Mouse (Mus musculus): ENCODE measurements at regions not wholly inside any gene's neighbourhood (a gene's known extent, or its start where the extent isn't known, plus 50 kb on each side); places are given as distances from the start of the nearest gene placed in this dataset.
A peak's percentile ranks its signal among the peaks of the same experiment; 100 is the strongest.

DNA sequence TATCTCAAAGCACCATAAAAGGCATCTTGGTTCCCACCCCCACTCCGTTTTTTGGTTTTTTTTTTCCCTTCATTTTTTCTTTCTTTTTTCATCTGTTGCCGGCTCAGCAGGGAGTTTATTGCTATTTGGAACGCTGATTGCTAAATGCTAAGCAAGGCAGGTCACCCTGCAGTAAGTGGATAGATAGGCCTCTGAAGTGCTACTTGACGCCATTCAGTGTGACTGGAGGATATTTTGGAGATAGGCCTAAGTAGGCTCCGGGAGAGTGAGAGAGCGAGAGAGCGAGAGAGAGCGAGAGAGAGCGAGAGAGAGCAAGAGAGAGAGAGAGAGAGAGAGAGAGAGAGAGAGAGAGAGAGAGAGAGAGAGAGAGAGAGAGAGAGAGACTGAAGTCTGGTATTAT is 90.3 kb upstream of the Lsm14a start:
- Histone ChIP-seq H3K4me3 (replicated peaks; ENCODE audit: control insufficient read depth, low read depth, low read length) (no peak overlapping the region), H3K4me1 (ENCODE audit: control insufficient read depth, insufficient read depth, low read length) (no peaks in the 10 kb centered on the region; the same call in 1 of the 2 replicates), H3K27ac (ENCODE audit: control insufficient read depth, insufficient read depth, low read depth, low read length, poor library complexity) (no peak overlapping the region)
- 80% methylated on average over 9 of the region's 9 CpGs for WGBS
- TF ChIP-seq POLR2A (IDR thresholded peaks at IDR 0.05; ENCODE audit: borderline replicate concordance, control insufficient read depth, low read depth, low read length) (no peak), CTCF (IDR thresholded peaks at IDR 0.05; ENCODE audit: control insufficient read depth, insufficient read depth, low read length) (no peak)

DNA sequence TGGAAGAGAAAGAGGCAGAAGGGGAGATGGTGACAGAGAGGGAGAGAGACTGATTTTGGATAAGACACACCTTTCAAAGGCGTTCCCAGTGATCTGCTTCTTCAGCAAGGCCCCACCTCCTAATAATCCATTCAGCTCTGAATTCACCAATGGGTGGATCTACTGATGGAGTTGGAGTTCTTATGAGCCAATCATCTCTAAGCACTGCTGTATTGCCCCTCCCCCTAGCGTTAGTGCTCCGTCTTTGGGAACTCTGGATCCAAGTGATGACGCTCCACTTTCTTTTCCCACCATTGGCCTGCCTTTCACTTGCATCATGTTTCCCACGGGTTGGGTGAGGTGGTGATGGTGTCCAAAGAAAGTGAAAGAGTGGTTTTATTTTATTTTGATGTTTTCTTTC is 87.7 kb upstream of the Lsm14a start:
- WGBS: 72% methylated on average over 5 of the region's 5 CpGs
- TF ChIP-seq CTCF (IDR thresholded peaks at IDR 0.05; ENCODE audit: control insufficient read depth, insufficient read depth, low read length) (no peak), POLR2A (IDR thresholded peaks at IDR 0.05; ENCODE audit: borderline replicate concordance, control insufficient read depth, low read depth, low read length) (no peak)
- Histone ChIP-seq H3K4me3 (replicated peaks; ENCODE audit: control insufficient read depth, low read depth, low read length) (no peak overlapping the region), H3K27ac (ENCODE audit: control insufficient read depth, insufficient read depth, low read depth, low read length, poor library complexity) (no peak overlapping the region), H3K4me1 (ENCODE audit: control insufficient read depth, insufficient read depth, low read length) (no peaks in the 10 kb centered on the region; the same call in 1 of the 2 replicates)

DNA sequence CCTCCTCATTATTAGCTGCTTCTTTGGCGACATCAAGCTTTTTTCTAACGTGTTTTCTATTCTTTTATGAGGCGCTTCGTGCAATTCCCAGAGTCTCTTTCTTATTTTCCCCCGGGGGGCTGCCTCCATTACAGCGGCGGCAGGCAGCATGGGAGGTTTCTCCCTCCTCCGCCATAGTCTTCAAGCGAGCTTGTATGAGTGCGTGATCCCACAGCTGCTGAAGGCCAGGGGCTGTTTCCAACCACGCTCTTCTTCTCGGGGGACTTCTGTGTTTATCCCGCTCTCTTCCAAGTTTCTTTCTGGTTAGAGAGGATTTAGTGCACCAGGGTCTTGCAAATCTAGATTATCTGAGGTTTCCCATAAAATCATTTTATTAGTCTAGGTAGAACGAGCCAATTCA is 77.9 kb upstream of the Lsm14a start:
- Histone ChIP-seq H3K27ac (ENCODE audit: control insufficient read depth, insufficient read depth, low read depth, low read length, poor library complexity) (no peak overlapping the region), H3K4me3 (replicated peaks; ENCODE audit: control insufficient read depth, low read depth, low read length) (no peak overlapping the region)
- 65% methylated on average over 14 of the region's 14 CpGs for WGBS

DNA sequence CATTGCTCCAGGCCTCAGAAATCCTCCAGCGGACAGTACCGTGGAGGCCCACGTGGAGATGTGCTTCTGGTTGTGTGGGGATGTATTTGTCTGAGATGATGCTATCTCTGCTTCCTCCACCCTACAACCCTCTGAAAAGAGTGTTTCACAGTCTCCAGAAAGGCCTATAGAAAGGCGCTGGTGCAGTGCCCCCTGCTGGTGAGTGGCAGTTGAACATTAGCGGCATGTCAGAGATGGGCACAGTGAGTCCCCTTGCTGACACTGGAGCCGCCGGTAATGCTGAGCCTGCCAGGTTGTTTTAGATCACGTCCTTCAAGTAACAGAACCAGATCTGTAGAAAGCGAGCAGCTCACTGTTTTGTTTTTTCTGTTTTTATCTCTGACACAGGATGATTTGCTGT is 69.0 kb upstream of the Lsm14a start:
- no peak for TF ChIP-seq POLR2A (IDR thresholded peaks at IDR 0.05; ENCODE audit: borderline replicate concordance, control insufficient read depth, low read depth, low read length)
- peak; percentile 19; the same call in 1 of the 2 replicates for TF ChIP-seq CTCF (IDR thresholded peaks at IDR 0.05; ENCODE audit: control insufficient read depth, insufficient read depth, low read length)
- Histone ChIP-seq H3K27ac (ENCODE audit: control insufficient read depth, insufficient read depth, low read depth, low read length, poor library complexity) (no peak overlapping the region), H3K4me3 (replicated peaks; ENCODE audit: control insufficient read depth, low read depth, low read length) (no peak overlapping the region), H3K4me1 (ENCODE audit: control insufficient read depth, insufficient read depth, low read length) (no peaks in the 10 kb centered on the region)
- WGBS: 70% methylated on average over 9 of the region's 9 CpGs

More for the DNA sequence above, 77.9 kb upstream of the Lsm14a start:
- H3K4me1 ChIP-seq (ENCODE audit: control insufficient read depth, insufficient read depth, low read length): no peaks in the 10 kb centered on the region
- TF ChIP-seq POLR2A (IDR thresholded peaks at IDR 0.05; ENCODE audit: borderline replicate concordance, control insufficient read depth, low read depth, low read length): no peak
- no peak for TF ChIP-seq CTCF (IDR thresholded peaks at IDR 0.05; ENCODE audit: control insufficient read depth, insufficient read depth, low read length)

DNA sequence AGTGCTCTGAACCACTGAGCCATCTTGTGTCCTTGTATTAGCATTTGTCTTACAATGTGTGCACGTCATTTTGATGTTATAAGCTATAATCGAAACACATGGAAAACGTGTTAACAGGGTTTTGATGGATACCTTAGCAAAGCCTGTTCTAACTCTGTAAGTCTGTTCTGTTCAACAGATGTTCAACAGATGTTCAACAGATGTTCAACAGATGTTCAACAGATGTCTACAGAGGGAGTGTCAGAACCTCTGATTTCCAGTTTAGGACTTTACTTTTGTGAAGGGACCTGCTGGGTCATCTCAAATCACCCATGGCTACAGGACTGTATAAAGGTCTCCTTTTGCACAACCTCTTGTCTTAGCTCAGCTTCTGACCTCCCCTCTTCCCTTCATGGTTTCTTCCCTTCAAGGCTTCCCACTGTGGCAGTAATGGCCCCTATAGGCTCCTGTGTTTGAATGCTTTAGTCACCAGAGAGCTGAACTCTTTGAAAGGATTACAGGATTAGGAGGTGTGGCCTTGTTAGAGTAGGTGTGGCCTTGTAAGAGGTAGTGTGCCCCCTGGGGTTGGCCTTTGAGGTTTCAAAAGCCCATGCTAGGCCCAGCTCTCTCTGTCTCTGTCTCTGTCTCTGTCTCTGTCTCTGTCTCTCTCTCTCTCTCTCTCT is 66.8 kb upstream of the Lsm14a start:
- TF ChIP-seq CTCF (IDR thresholded peaks at IDR 0.05; ENCODE audit: control insufficient read depth, insufficient read depth, low read length): no peak
- TF ChIP-seq POLR2A (IDR thresholded peaks at IDR 0.05; ENCODE audit: borderline replicate concordance, control insufficient read depth, low read depth, low read length): no peak

DNA sequence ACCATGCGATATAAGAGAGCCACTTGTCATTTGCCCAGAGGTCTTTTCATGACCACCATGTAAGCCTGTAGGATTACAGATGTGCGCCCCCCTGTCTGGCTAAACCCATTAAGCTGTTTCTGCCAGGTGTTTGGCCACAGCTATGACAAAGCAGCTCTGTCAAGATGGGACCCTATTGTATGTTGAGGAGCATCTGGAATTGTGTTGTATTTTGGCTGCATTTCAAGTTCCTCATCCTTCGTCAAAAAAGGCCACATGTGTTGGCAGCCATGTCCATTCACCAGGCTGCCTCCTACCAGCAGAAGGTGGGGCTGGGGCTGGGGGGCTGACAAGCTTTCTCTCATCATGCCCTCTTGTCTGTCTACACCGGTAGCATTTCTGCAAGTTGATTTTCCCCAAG is 65.7 kb upstream of the Lsm14a start:
- WGBS: 86% methylated on average over 4 of the region's 4 CpGs
- Histone ChIP-seq H3K4me1 (ENCODE audit: control insufficient read depth, insufficient read depth, low read length) (no peaks in the 10 kb centered on the region), H3K27ac (ENCODE audit: control insufficient read depth, insufficient read depth, low read depth, low read length, poor library complexity) (no peak overlapping the region), H3K4me3 (replicated peaks; ENCODE audit: control insufficient read depth, low read depth, low read length) (no peak overlapping the region)
- TF ChIP-seq POLR2A (IDR thresholded peaks at IDR 0.05; ENCODE audit: borderline replicate concordance, control insufficient read depth, low read depth, low read length) (no peak), CTCF (IDR thresholded peaks at IDR 0.05; ENCODE audit: control insufficient read depth, insufficient read depth, low read length) (no peak)

More for the DNA sequence above, 66.8 kb upstream of the Lsm14a start:
- Histone ChIP-seq H3K4me3 (replicated peaks; ENCODE audit: control insufficient read depth, low read depth, low read length) (no peak overlapping the region), H3K27ac (ENCODE audit: control insufficient read depth, insufficient read depth, low read depth, low read length, poor library complexity) (no peak overlapping the region), H3K4me1 (ENCODE audit: control insufficient read depth, insufficient read depth, low read length) (no peaks in the 10 kb centered on the region)
- 86% methylated on average over 3 of the region's 3 CpGs for WGBS

DNA sequence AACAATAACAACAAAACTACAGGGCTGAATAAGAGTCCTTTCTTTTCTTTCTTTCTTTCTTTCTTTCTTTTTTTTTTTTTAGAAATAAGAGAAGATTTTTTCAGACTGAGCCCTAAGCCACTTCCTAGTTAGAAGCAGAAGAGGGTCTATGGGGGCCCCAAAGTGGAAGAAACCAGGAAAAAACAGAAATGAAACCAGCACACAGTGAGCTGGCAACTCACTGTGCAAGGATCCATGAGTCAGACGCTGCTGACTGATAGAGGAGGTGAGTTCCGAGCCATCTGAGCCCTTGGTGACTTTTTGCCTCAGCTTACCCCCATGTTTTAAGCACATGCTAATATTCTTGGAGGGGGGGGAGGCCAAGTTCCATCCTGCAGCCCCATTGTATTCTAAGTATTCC is 55.2 kb upstream of the Lsm14a start:
- H3K4me1 ChIP-seq (ENCODE audit: control insufficient read depth, insufficient read depth, low read length): no peaks in the 10 kb centered on the region
- H3K4me3 ChIP-seq (replicated peaks; ENCODE audit: control insufficient read depth, low read depth, low read length): no peak overlapping the region
- no peak overlapping the region for H3K27ac ChIP-seq (ENCODE audit: control insufficient read depth, insufficient read depth, low read depth, low read length, poor library complexity)
- TF ChIP-seq POLR2A (IDR thresholded peaks at IDR 0.05; ENCODE audit: borderline replicate concordance, control insufficient read depth, low read depth, low read length): no peak
- TF ChIP-seq CTCF (IDR thresholded peaks at IDR 0.05; ENCODE audit: control insufficient read depth, insufficient read depth, low read length): no peak
- WGBS: 54% methylated on average over 2 of the region's 2 CpGs

DNA sequence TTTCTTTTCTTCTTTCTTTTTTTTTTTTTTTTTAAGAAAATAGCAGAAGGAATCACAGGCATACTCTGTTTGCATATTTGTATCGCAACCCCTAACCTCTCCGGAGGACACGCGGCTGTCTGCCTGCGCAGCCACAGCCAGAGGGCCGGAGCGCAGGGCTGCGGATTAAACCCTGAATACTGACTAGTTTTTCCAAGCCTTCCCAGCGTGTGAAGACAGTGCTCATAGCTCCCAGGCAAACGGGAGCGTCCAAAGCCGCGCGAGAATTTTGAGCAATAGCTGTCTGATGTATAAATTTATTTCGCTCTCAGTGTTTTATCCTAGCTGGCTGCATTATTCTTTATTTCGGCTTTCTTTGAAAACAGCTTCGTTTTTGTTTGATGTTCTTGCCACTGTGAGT is 51.1 kb upstream of the Lsm14a start:
- 74% methylated on average over 17 of the region's 17 CpGs for WGBS
- TF ChIP-seq POLR2A (IDR thresholded peaks at IDR 0.05; ENCODE audit: borderline replicate concordance, control insufficient read depth, low read depth, low read length) (no peak), CTCF (IDR thresholded peaks at IDR 0.05; ENCODE audit: control insufficient read depth, insufficient read depth, low read length) (no peak)
- Histone ChIP-seq H3K4me3 (replicated peaks; ENCODE audit: control insufficient read depth, low read depth, low read length) (no peak overlapping the region), H3K27ac (ENCODE audit: control insufficient read depth, insufficient read depth, low read depth, low read length, poor library complexity) (no peak overlapping the region), H3K4me1 (ENCODE audit: control insufficient read depth, insufficient read depth, low read length) (no peaks in the 10 kb centered on the region)

Measured in bone marrow, adult 2 months (tissue).